Mouse (Mus musculus) heart, postnatal 0 days (tissue): ENCODE results near the gene Fam53b. TPM values are rescaled to one million over a fixed set of nuclear protein-coding genes. Genes with fewer than 3 reads are reported as not detected.

Experiments
- ATAC-seq: fragments of 200-750 bp; cut with Nextera tagmentation; 2 replicates; pipeline ENCODE4 v1.8.0; 2017; ENCODE audit warnings: low read depth, moderate number of reproducible peaks, moderate library complexity; ENCODE audit not compliant: insufficient read depth
- DNase-seq: peaks from one replicate; pipeline ENCODE4 v3.0.0-alpha.2; 2016; ENCODE audit warnings: low spot score
- H3K27ac ChIP-seq: fragments of 300-500 bp; sonication (generic); 2 replicates; pipeline ENCODE4 v1.5.1; 2014; ENCODE audit warnings: low read depth, mild to moderate bottlenecking
- H3K27me3 ChIP-seq: fragments of 300-500 bp; sonication (generic); 2 replicates; pipeline ENCODE4 v1.6.1; 2014; ENCODE audit warnings: low read length, mixed read lengths; ENCODE audit not compliant: control insufficient read depth, insufficient read depth
- H3K36me3 ChIP-seq: fragments of 300-500 bp; sonication (generic); replicated peaks from 2 replicates; pipeline ENCODE4 v1.6.1; 2014; ENCODE audit warnings: low read length, mixed read lengths; ENCODE audit not compliant: control insufficient read depth, insufficient read depth
- H3K4me1 ChIP-seq: fragments of 300-500 bp; sonication (generic); 2 replicates; pipeline ENCODE4 v1.6.1; 2014; ENCODE audit warnings: antibody characterized with exemption; ENCODE audit not compliant: control insufficient read depth, insufficient read depth
- H3K4me2 ChIP-seq: fragments of 300-500 bp; sonication (generic); 2 replicates; pipeline ENCODE4 v1.6.1; 2014; ENCODE audit warnings: low read depth, mild to moderate bottlenecking, low read length, moderate library complexity
- H3K4me3 ChIP-seq: fragments of 300-500 bp; sonication (generic); 2 replicates; pipeline ENCODE4 v1.5.1; 2014; ENCODE audit warnings: low read depth, low read length
- H3K9ac ChIP-seq: fragments of 300-500 bp; sonication (generic); replicated peaks from 2 replicates; pipeline ENCODE4 v1.6.1; 2014; ENCODE audit warnings: low read depth, low read length, mixed read lengths
- H3K9me3 ChIP-seq: fragments of 300-500 bp; sonication (generic); replicated peaks from 2 replicates; pipeline ENCODE4 v1.6.1; 2016; ENCODE audit warnings: low read length; ENCODE audit not compliant: control insufficient read depth
- CTCF ChIP-seq: IDR thresholded peaks from 2 replicates; pipeline ENCODE4 v1.5.1; 2016; ENCODE audit warnings: antibody characterized with exemption, control low read depth, low read depth
- EP300 ChIP-seq: IDR thresholded peaks from 2 replicates; pipeline ENCODE4 v1.6.1; 2016; ENCODE audit warnings: antibody characterized with exemption, low read depth
- WGBS: fragments of 180-500 bp; shearing (Covaris S2); extraction: QIAGEN DNeasy Blood & Tissue Kit; methylation state at CpG from one replicate; pipeline ENCODE4 v1.1.7; 2014; 5-methylcytosine and 5-hydroxymethylcytosine counted together
- polyA plus RNA-seq: library from polyadenylated mRNA; unstranded; fragments of >200 nt; fragmentation: Nextera tagmentation; extraction: Ambion mirVana; gene quantifications from 2 replicates; pipeline ENCODE4 v1.2.1, GENCODE M21; 2015
- total RNA-seq: library from RNA; depleted of rRNA; stranded (reverse); fragments of >200 nt; gene quantifications from 2 replicates; pipeline ENCODE4 v1.2.3, GENCODE M21; 2014; ENCODE audit warnings: low replicate concordance

The Fam53b gene
- total and polyA plus RNA-seq, 2 experiments from 2014 or later = 13.1 to 18.6 TPM

- ATAC-seq (peak; percentile 45; the same call in 1 of the 2 replicates), DNase-seq (no peak)
- TF ChIP-seq CTCF = no peak
- no peak for TF ChIP-seq EP300
- Histone ChIP-seq H3K4me1 (peaks cover 11% of the 10 kb centered on the region), H3K27ac (no peak overlapping the region; the same call in 1 of the 2 replicates), H3K27me3 (no peaks in the 10 kb centered on the region), H3K4me2 (no peak overlapping the region), H3K9ac (no peak overlapping the region), H3K36me3 (peaks cover 12% of the 10 kb centered on the region; the same call in 1 of the 2 replicates), H3K4me3 (no peak overlapping the region), H3K9me3 (no peaks in the 10 kb centered on the region)
- WGBS = 75% methylated on average over 3 of the region's 3 CpGs
Measured at GRCm38 (mm10) chr7:132748076-132748769, 65.5 kb downstream of the Fam53b start.

GRCm38 (mm10) chr7:132747096-132747495, 66.6 kb downstream of the Fam53b start:
- DNase-seq (no peak), ATAC-seq (no peak)
- Histone ChIP-seq H3K4me1 (peaks cover 9% of the 10 kb centered on the region), H3K27me3 (no peaks in the 10 kb centered on the region), H3K9me3 (no peaks in the 10 kb centered on the region), H3K9ac (no peak overlapping the region), H3K4me2 (no peak overlapping the region), H3K4me3 (no peak overlapping the region), H3K36me3 (peaks cover 12% of the 10 kb centered on the region; the same call in 1 of the 2 replicates), H3K27ac (no peak overlapping the region)
- WGBS = 76% methylated on average over 6 of the region's 6 CpGs
- no peak for TF ChIP-seq CTCF
- TF ChIP-seq EP300 = no peak

- Histone ChIP-seq H3K9me3 (no peaks in the 10 kb centered on the region), H3K36me3 (no peaks in the 10 kb centered on the region), H3K4me1 (peaks cover 12% of the 10 kb centered on the region; the same call in 1 of the 2 replicates), H3K4me3 (no peak overlapping the region), H3K4me2 (no peak overlapping the region), H3K27me3 (no peaks in the 10 kb centered on the region), H3K27ac (no peak overlapping the region), H3K9ac (no peak overlapping the region)
- ATAC-seq (no peak), DNase-seq (no peak)
- WGBS = 81% methylated on average over 5 of the region's 5 CpGs
- TF ChIP-seq CTCF = no peak
- no peak for TF ChIP-seq EP300
Measured at GRCm38 (mm10) chr7:132742912-132743311, 70.8 kb downstream of the Fam53b start.

GRCm38 (mm10) chr7:132739829-132740228, 73.9 kb downstream of the Fam53b start:
- ATAC-seq (no peak), DNase-seq (no peak)
- Histone ChIP-seq H3K4me2 (no peak overlapping the region), H3K4me3 (no peak overlapping the region), H3K9ac (no peak overlapping the region), H3K27ac (no peak overlapping the region), H3K9me3 (no peaks in the 10 kb centered on the region), H3K27me3 (no peaks in the 10 kb centered on the region), H3K36me3 (no peaks in the 10 kb centered on the region), H3K4me1 (peaks cover 37% of the 10 kb centered on the region)
- 38% methylated on average over 6 of the region's 6 CpGs for WGBS
- TF ChIP-seq EP300 = no peak
- TF ChIP-seq CTCF = no peak

GRCm38 (mm10) chr7:132738844-132739243, 74.8 kb downstream of the Fam53b start:
- Histone ChIP-seq H3K4me1 (peaks cover 38% of the 10 kb centered on the region), H3K9ac (no peak overlapping the region), H3K4me3 (no peak overlapping the region), H3K36me3 (no peaks in the 10 kb centered on the region), H3K4me2 (no peak overlapping the region), H3K27me3 (no peaks in the 10 kb centered on the region), H3K27ac (no peak overlapping the region), H3K9me3 (no peaks in the 10 kb centered on the region)
- no peak for TF ChIP-seq EP300
- no peak for TF ChIP-seq CTCF
- WGBS = 82% methylated on average over 6 of the region's 6 CpGs
- DNase-seq (no peak), ATAC-seq (no peak)
